Mouse (Mus musculus) retina, postnatal 7 days (tissue): Measurements from ENCODE around the gene Il1r2.

ENCODE experiments used
- DNase-seq: peaks from one replicate; pipeline ENCODE4 v3.0.0-alpha.2; 2012; ENCODE audit warnings: low read depth, low spot score

Gene Il1r2

DNA sequence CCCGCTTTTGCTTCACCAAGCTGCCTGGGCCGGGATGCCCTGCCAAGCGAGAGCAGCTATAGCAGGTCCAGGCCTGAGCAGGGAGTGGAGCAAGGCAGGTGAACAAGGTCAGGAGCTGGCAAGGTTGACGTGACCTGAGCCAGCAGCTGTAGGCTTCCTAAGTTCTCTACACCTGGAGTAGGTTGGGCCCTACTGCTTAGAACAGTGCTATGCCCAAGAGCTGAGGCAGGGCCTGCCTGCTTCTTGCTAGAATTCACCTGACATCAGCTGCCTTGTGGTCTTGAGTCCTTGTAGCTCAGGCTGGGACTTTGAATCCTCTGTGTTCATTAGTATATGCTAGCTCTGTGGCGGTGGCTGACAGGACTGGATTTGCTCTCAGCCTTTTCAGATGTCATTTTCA is at the start of gene Il1r2:
Il1r2 (plus strand) TSS at position 301 of the 400 bp plus-strand sequence.
- no peak for DNase-seq

DNA sequence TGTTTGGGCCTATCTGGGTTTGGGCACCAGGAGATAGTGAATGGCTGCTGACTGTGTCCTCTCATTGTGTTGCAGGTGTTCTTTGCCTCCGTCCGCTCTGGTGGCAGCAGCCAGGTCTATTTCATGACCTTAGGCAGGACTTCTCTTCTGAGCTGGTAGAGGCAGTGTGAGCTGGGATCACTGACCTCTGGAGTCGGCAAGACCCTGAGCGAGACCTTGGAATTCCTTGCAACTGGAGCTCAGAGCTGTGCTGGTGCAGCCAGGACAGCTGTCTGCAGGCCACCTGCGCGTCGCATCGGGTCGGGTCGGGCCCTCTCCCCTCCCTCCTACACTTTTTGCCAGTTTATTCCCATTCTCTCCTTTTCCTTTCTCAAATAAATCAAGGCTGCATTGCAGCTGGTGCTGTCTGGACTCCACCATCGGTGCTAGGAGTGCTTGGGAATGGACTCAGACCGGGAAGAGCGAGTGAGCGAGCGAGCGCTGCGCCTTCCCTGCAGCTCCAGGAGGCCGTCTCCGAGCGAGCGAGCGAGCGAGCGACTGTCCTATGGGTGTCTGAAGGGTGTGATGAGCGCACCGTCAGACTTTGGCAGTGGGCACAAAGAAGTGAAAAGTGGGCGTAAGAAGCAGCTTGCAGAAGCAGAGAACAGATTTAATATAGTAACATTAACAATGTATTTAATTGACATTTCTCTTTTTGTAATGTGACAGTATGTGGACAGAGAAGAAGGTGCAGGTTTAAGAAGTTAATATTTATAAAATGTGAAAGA is 49.1 kb upstream of the Il1r2 start:
- no peak for DNase-seq

DNA sequence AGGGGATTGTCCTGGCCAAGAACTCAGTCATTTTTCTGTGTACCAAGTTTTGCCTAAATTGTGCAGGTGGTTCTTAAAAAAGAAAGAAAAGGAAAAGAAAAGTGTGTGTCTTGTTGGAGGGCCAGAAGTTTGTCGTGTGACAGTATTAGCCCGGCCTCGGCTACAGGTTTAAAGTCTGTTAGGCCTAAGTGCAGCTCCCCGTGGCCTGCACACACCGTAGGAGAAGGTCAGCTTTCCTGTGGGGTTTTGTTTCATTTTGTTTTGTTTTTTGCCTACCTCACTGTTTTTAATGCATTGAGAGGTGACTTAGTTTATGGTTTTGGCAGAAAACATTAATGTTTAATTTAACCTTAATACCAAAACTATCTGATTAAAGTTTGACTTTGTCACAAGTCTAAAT is 48.5 kb upstream of the Il1r2 start:
- no peak for DNase-seq

DNA sequence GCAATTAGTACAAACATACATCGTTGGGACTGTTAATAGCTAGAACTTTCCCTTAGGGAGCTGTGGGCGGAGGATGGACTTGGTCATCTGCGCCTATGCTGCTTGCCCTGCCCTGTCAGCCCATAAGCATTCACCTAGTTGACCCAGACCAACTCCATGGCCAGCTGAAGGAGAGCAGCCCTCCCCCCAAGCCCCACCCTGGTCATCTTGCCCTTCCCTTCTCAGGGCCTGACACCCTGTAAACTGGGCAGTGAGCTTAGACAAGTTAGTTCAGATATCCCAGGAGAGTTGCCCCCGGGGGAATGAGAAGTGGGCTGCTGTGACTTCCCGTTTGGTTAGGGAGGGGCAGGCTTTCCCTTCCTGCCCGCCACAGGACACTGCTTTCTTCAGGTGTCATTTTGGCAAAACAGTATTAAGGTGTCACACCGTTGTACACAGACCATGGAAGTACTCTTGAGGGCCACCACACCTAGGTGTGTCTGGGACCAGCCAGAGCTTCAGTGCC is 46.7 kb upstream of the Il1r2 start:
- no peak for DNase-seq

DNA sequence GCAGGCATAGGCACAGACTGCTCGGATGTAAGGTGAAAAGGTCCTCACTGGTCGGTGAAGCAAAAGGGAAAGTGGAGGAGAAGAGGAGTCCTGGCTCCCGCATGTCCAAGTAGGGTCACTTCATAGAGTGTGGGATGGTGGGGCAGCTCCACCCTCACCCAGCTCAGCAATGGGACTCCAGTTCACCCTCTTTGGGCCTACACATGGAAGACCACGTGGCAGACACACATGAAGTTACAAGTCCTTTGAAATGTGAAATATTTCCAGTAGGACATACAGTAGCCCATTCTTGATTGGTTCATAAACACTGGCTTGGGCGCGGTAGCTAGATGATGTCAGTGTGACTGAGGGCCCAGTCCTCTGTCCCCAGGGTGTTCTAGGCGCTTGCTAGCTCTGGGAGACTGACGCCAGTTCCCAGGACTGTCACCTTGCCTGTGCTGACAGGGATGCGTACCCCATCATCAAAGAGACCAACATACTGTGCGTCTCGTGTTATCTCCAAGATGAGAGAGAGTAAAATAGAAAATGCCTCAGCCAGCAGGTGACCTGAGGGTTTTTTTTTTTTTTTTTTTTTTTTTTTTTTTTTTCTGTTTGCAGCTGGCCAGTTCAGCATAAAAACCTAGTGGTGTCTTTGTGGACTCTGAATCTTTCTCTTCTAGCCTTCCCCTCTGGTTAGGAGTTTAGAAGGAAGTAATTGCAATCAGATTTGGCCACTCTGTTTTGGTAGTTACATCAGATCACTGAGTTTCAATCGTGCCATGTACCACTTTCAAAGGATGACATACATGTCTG is 45.5 kb upstream of the Il1r2 start:
- no peak for DNase-seq

DNA sequence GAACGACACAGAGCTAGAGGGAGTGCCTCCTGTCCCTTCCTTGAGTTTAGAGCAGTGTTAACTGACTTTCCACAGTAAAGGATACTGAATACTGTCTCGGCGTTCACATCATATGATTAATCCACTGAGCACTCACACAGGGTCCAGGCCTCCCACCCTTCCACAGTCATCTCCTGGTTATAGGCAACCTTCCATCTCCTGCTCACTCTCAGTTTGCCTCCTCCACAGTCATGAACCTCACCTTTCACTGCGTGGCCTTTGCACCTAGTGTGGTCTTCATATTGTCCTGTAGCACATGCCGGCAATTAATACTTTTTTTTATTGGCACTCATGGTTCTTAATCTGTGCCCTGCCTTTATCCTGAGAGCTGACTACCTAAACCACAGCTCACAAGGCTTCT is 44.3 kb upstream of the Il1r2 start:
- DNase-seq, result no peak

DNA sequence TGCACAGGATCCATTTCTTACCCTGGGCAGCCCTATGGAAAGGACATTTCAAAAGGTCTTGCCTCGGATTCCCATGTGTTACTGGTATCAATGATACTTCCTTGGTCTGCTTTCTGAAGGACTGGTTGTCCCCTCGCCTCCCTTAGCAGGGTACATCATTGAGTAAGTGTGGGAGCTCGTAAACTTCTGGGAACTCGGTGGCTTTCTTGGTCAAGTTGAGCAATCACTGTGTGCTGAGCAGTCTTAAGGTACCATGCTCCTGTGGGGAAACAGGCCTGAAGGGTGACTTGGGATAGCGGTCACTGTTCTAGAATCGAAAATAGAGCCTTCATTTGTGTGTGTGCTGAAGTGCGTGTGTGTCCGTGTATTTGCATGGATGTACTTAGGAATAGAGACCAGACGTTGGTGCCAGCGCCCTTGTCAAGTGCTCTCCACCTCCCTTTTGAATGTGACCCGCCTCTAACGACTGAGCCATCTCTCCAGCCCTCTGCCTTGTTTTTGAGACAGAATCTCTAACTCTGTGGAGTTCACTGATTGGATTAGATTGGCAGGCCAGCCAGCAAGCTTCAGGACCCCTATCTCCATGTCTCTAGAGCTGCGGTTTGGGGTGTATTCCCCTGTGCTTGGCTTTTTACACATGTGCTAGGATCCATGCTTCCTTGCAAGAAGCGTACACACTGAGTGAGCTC is 43.4 kb upstream of the Il1r2 start:
- no peak for DNase-seq

DNA sequence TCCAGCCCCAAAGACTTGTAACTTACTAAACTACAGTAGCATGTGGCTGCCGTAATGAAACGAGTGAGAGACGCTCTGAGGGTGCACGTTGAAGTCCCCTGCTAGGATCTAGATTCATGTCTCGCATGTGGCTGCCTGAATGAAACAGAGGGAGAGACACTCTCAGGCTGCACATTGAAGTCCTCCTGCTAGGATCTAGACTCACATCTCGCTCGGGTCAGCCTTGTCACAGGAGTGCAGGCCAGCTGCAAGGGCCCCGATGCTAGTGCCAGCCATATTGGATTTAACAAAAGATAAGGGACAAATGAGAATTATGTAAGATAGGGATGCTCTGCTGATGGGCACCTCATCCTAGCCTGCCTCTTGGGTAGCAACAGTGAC is 42.9 kb upstream of the Il1r2 start:
- no peak for DNase-seq

DNA sequence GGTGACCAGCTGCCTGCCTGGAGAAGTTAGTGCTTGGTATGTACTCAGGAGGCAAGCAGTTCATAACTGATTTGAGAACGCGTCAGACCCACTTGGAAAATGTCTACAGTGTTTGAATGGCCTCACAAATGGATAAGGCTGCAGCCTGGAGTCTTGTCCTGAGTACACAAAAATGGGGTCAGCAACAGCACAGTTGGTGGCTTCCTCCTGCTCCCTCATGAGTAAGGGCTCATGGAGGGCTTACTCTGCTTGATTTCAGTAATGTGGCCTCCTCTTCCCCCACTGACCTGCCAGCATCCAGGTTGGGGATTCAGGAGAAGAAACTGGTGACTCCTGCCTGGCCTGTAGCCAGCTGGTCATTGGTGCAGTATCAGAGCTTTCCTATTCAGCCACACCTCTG is 42.3 kb upstream of the Il1r2 start:
- no peak for DNase-seq

DNA sequence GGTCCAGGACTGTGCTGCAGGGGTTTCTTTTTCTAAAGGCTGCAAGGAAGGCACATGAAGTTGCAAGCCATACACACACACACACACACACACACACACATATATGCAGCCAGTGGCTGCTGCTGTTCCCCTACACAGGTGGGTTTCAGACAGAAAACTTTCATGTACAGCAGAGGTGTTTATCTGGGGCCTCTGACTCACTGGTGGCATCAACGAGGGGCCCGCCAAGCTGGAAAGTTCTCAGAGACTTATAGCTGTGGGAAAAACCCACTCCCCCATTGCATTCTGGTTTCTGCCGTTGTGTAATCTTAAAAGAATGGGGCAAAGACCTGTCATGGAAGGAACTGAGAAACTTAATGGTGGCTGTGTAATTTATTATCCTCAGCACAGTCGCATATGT is 40.6 kb upstream of the Il1r2 start:
- no peak for DNase-seq

DNA sequence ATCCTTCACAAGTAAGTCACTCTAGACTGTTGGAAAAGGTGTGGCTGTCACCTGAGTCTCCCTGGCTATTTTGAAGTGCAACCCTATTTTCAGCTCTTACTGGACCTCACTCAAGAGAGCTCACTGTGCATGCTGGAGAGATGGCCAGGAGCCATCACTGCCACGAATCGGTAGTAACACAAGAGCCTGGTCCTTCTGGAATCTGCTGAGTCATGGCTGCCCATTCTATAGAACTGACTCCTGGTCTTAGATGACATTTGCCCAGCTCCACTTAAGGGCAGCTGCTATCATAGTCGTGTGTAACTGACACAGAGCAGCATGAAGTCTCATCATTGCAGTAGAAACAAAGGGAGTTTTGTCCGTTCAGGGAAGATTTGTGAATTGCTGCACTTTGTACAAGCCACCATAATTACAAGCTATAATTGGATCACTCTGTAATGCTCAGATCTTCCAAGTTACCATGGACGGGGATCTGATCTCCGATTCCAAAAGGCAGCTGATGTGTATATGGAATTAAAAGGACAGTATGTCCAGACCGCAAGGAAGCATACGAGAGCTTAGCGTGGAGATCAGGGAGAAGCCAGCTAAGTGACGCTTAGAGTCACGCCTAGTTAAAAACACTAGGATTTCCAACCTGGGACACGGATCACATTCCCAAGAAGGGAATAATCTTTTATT is 40.0 kb upstream of the Il1r2 start:
- no peak for DNase-seq

DNA sequence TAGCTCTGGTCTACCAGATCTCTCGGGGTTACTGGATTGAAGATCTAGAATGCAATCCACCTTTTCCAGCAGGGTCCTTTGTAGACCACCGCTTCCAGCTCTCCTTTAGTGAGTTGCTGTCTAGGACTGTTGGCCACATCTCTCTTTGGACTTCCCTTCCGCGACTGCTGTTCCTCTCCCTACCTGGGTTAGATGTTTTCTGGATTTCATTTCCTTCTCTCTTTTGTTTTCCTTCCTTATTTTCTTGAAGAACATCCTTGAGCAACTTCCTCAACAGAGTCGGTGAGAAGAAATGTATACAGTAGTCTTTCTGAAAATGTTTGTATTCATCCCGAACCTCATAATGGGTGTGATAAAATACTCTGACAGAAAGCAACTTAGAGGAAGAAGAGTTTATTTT is 36.0 kb upstream of the Il1r2 start:
- no peak for DNase-seq

DNA sequence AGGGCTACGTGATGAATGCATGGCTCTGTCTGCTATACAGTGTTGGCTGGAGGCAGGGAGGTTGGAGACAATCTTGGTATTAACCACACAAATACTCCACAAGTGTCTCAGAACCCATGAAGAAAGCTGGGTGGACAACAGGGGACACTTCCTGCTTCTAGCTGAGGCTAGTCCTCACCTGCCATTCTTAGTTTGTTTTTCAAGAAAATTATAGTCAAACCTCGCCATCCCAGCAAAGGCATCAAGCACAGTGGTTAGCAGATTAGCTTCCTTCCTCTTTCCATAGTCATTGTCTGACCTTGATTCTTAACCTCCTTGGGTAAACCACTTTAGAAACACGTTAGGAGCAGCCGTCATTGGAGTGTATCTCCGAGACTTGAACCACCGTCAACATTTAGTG is 28.2 kb upstream of the Il1r2 start:
- DNase-seq, result no peak

DNA sequence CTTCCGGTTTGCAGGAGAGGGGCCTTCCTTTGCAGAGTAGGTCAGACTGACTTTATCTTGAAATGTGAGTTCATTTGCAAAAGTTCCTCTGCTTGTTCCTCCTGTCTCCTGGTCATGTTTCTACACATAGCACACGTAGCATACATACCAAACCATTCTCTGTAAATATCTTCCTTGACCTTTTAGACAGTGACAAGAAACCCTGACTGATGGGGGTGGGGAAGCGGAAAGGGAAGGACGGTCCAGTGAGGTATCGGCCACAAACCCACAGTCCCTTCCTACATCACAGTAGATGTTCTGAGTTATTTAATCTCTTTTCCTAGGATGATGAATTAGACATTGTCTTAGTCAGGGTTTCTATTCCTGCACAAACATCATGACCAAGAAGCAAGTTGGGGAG is 27.3 kb upstream of the Il1r2 start:
- DNase-seq, result no peak

DNA sequence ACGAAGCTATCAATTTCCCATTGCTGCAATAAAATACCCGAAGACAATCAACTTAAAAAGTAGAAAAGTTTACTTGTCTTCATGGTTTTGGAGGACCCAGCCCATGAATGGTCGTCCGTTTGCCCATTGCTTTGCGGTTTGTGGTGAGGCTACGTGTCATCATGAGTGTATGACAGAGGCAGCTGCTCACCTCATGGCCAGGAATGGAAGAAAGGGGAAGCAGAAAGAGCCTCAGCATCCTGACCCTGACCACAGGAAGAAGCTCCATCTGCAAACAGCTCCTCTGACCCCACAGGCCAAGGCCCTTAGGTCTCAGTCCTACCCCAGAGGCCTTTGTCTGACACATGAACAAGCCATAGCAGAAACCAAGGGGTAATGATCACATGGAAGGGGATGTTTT is 22.7 kb upstream of the Il1r2 start:
- DNase-seq, result no peak

DNA sequence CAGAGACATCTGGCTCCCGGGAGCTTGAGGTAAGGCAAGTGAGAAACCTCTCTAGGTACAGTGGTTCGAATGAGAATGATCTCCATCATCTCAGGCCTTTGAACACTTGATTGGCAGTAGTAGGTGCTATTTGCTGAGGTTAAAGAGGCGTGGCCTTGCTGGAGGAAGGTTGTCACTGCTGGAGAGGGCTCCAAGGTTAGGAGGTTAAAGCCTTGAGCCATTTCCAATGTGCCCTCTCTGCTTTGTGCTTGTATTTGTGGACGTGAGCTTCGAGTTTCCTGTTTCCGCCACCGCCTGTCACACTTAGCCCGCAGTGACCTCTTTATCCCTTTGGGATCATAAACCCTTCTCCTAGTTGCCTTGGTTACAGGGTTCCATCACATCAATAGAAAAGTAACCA is 21.7 kb upstream of the Il1r2 start:
- no peak for DNase-seq

DNA sequence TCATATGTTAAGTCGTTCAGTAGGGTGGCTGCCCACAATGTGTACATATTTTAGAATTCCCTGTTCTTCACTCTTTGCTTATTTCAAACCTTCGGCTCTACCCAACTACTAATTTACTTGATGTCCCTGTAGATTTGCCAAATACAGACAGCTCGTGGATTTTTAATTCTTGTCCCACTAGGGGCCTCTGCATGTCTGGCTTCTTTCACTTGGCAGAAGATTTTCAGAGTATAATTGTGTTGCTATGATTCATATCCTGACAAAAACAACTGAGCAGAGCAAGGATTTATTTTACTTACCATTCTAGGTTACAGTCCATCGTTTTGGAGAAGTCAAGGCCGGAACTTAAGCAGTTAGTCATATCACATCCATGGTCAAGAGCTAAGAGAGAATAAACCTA is 20.8 kb upstream of the Il1r2 start:
- DNase-seq, result no peak

DNA sequence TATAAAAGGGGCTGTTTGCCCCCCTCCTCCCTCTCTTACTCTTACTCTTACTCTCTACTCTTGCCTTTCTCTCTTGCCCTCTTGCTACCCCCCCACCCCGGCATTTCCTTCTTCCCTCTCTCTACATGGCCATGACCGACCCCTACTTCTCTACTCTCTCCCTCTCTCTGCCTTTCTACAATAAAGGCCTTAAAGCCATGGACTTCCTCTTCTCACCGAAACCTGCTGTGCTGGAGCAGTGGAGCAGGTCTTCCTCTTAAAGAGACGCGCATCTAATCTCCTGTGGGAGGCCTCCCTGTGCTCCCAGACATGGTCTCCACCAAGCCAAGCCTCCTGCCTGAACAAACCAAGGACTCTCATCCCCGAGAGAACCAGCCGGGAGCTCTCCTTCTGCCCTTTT is 18.8 kb upstream of the Il1r2 start:
- DNase-seq, result no peak

DNA sequence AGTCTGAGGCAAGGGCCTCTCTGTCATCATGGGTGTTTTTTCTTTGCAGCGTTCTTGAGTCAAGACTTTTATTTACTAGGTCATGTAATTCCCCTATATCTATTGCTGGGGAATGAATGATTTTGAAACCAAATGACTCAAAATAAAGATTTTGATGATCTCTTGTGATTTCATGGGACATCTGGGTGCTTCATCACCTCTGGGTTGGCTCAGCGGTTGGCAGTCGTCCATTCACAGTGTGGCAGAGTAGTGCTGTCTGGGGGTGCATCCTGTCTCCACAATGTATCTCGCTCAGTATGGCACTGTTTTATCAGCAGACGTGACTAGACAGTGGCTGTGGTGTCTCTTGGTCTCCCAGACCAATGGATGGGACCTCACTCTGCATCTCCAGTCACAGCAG is 17.9 kb upstream of the Il1r2 start:
- no peak for DNase-seq

DNA sequence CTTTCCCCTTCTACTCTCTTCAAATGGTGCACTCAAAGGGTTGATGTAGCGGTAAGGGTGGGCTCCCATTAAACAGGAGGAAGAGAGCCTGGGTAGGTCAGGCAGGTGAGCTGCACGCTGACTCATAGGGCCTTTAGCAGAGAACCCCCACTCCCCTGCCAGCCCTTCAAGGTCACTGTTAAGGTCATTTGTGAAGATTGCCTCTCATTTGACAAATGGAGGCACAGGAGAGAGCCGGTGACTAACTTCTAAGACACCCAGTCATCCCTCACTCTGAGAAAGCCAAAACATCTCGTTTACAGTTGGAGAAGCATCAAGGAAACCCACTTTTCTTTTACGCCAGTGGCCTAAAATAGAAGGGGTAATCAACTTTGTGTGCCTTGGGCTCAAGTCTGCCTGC is 16.5 kb upstream of the Il1r2 start:
- no peak for DNase-seq

DNA sequence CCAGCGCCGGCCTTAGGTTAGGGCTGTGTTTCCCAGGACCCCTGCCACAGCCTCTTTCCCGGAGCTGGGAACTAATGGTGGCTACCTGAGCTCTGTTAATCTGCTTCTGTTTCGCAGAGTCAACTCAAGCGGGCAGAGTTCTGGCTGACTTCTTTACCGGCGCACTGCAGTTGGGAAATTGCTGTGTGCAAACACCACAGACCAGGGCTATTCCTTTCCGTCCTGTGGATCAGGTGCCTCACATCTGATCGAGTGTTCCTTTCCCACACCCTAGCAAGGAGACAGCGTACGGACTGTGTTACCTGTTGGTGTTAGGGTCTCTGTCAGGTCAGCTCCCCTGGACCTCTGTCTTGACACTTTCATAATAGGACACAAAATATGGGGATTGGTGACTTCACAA is 15.9 kb upstream of the Il1r2 start:
- DNase-seq, result no peak
